In the genomic region with DNA sequence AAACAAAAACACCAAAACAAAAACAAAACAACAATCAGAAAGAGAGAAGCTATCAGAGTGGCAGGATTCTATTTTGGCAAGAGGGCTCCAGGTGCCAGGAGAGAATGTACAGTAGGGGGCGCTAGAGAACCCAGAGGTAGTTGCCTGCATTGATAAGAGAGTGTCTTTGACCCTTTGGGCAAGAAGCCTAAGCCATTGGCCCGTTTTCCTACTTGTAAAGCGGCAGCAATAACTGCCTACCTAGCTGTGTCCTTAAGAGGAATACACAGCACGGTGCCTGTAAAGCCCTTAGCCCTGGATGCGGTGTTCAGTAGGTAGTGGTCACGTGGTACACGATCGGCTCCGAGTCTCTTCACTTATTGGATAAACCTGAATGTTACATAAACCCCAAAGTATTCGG, we compare ENCODE assay signal across 11 mouse cellular contexts. TPM values are rescaled to one million over a fixed set of nuclear protein-coding genes. Genes with fewer than 3 reads are reported as not detected.
DNase-seq lines count a peak whose midpoint lies in the region; TF ChIP-seq lines count a peak whose summit lies in the region.
"Had no signal": no experiment of that assay in that cellular context is flagged by ENCODE, and none has a peak within 500 bp of the region (broad histone marks: within the 10 kb centered on the region; RNA-seq: fewer than 3 reads in every experiment).

No protein-coding gene starts in this region.

- no peaks in the 10 kb centered on the region for H3K4me1 ChIP-seq in heart, adult 2 months (ENCODE audit: control insufficient read depth, insufficient read depth, low read length)
- H3K4me1 ChIP-seq in testis, adult 2 months (ENCODE audit: control insufficient read depth, insufficient read depth, low read length) = peaks cover 5% of the 10 kb centered on the region
- H3K4me1 ChIP-seq in forebrain, embryonic 10.5 days = peaks cover 10% of the 10 kb centered on the region

- no peak for DNase-seq in heart, adult 2 months
- DNase-seq in heart, postnatal 25 days (ENCODE audit: low spot score) = no peak
- DNase-seq in testis, postnatal 10 days (ENCODE audit: low spot score) = no peak
- DNase-seq in brain, embryonic 14.5 days (ENCODE audit: low read depth) = no peak
- no peak for DNase-seq in forebrain, embryonic 10.5 days (ENCODE audit: extremely low spot score, low spot score)
- DNase-seq in urinary bladder, postnatal 4 days (ENCODE audit: low spot score in 2 of 2) = no peak
- DNase-seq: cerebellum, adult 11 months; liver, embryonic 13.5 days had no signal

- TF ChIP-seq POLR2A in heart, adult 2 months (IDR thresholded peaks at IDR 0.05; ENCODE audit: insufficient read depth, low read depth, low read length) = no peak
- TF ChIP-seq POLR2A in testis, adult 2 months (IDR thresholded peaks at IDR 0.05; ENCODE audit: control insufficient read depth, low read depth, low read length) = no peak
- no peak for TF ChIP-seq POLR2A in brain, embryonic 14.5 days (IDR thresholded peaks at IDR 0.05; ENCODE audit: borderline replicate concordance, extremely low read depth, insufficient read depth, insufficient read length, poor library complexity, severe bottlenecking)

- H3K9me3 ChIP-seq in forebrain, embryonic 10.5 days = no peaks in the 10 kb centered on the region
- H3K9me3 ChIP-seq: hindbrain, embryonic 12.5 days; liver, embryonic 13.5 days had no signal

- no peak overlapping the region for H3K27ac ChIP-seq in heart, adult 2 months
- no peak overlapping the region for H3K27ac ChIP-seq in testis, adult 2 months (ENCODE audit: control insufficient read depth, insufficient read depth, low read depth, low read length)
- H3K27ac ChIP-seq in forebrain, embryonic 10.5 days = no peak overlapping the region
- H3K27ac ChIP-seq: hindbrain, embryonic 12.5 days; liver, embryonic 13.5 days had no signal

- H3K27me3 ChIP-seq in heart, adult 2 months (ENCODE audit: control insufficient read depth, insufficient read depth, low read length) = no peaks in the 10 kb centered on the region
- no peaks in the 10 kb centered on the region for H3K27me3 ChIP-seq in testis, adult 2 months (ENCODE audit: control insufficient read depth, insufficient read depth, low read length)
- H3K27me3 ChIP-seq in forebrain, embryonic 10.5 days (ENCODE audit: poor library complexity, severe bottlenecking) = peaks cover 5% of the 10 kb centered on the region; the same call in 1 of the 2 replicates
- H3K27me3 ChIP-seq: liver, embryonic 13.5 days had no signal

- H3K36me3 ChIP-seq in heart, adult 2 months (ENCODE audit: control insufficient read depth, insufficient read depth, low read length) = no peaks in the 10 kb centered on the region
- H3K36me3 ChIP-seq in testis, adult 2 months (ENCODE audit: control insufficient read depth, insufficient read depth, low read length) = no peaks in the 10 kb centered on the region
- peaks cover 7% of the 10 kb centered on the region for H3K36me3 ChIP-seq in forebrain, embryonic 10.5 days (replicated peaks)
- H3K36me3 ChIP-seq: liver, embryonic 13.5 days had no signal

- no peak overlapping the region for H3K4me3 ChIP-seq in heart, adult 2 months
- H3K4me3 ChIP-seq in testis, adult 2 months (ENCODE audit: control insufficient read depth, low read depth, low read length) = peak overlapping the region; percentile 38; the same call in 1 of the 2 replicates
- no peak overlapping the region for H3K4me3 ChIP-seq in forebrain, embryonic 10.5 days
- H3K4me3 ChIP-seq: hindbrain, embryonic 12.5 days; liver, embryonic 13.5 days had no signal

- TF ChIP-seq CTCF in heart, adult 2 months (IDR thresholded peaks at IDR 0.05) = peak; percentile 52
- peak; percentile 15; the same call in 1 of the 2 replicates for TF ChIP-seq CTCF in testis, adult 2 months (IDR thresholded peaks at IDR 0.05; ENCODE audit: control insufficient read depth, insufficient read depth, insufficient replicate concordance, low read depth, low read length)
- peak; percentile 29; the same call in 1 of the 2 replicates for TF ChIP-seq CTCF in brain, embryonic 14.5 days (IDR thresholded peaks at IDR 0.05; ENCODE audit: borderline replicate concordance, extremely low read depth, insufficient read depth, insufficient read length)

- TF ChIP-seq EP300 in heart, adult 2 months (IDR thresholded peaks at IDR 0.05; ENCODE audit: insufficient read depth, low read depth, low read length) = no peak

- H3K79me2 ChIP-seq in heart, adult 2 months (replicated peaks; ENCODE audit: control insufficient read depth, insufficient read depth, low read length) = no peaks in the 10 kb centered on the region

- no peak overlapping the region for H3K9ac ChIP-seq in heart, adult 2 months (ENCODE audit: low read depth, low read length)
- H3K9ac ChIP-seq: hindbrain, embryonic 12.5 days; liver, embryonic 13.5 days had no signal

- intact Hi-C loops in heart, adult 2 months (cut with DNase I) = loop anchor here (10.0 kb wide), 1 partner anchor 265 kb away; no protein-coding TSS in a partner anchor
- intact Hi-C loops in heart, postnatal 25 days (cut with DNase I) = loop anchor here (10.0 kb wide), 1 partner anchor 265 kb away; no protein-coding TSS in a partner anchor

- WGBS in heart, adult 2 months = 47% methylated on average over 10 of the region's 10 CpGs
- WGBS in forebrain, embryonic 10.5 days = 65% methylated on average over 10 of the region's 10 CpGs

RNA-seq across cellular contexts. Expression of gene Asgr1, which starts 4.1 kb away (rescaled TPM):
- total RNA-seq in heart, adult 2 months (2021) = not detected
- 0.50 TPM in 1 of 2 replicates, not detected in the other for polyA plus RNA-seq in heart, adult 2 months (2012; rRNA removed)
- total RNA-seq in heart, postnatal 25 days (2021) = not detected
- polyA plus RNA-seq in testis, adult 2 months (2012; rRNA removed) = 1.00 and 1.4 TPM in 2 replicates
- polyA plus RNA-seq in brain, embryonic 14.5 days (2012; rRNA removed) = 1.2 and 1.8 TPM in 2 replicates
- polyA plus RNA-seq in forebrain, embryonic 10.5 days (2016; fragmentation: Nextera tagmentation; extraction: Ambion mirVana) = 0.71 and 1.2 TPM in 2 replicates

RNA-seq across cellular contexts. Expression of gene Dlg4, which starts 33.1 kb away (rescaled TPM):
- 1 to 10 TPM; 5.2 to 5.7 TPM for total RNA-seq in heart, adult 2 months (2021)
- 6.9 and 9.8 TPM in 2 replicates for polyA plus RNA-seq in heart, adult 2 months (2012; rRNA removed)
- total RNA-seq in heart, postnatal 25 days (2021) = 1 to 10 TPM; 6.6 to 8.1 TPM
- polyA plus RNA-seq in testis, adult 2 months (2012; rRNA removed) = 5.6 and 6.5 TPM in 2 replicates
- polyA plus RNA-seq in brain, embryonic 14.5 days (2012; rRNA removed) = 231 and 306 TPM in 2 replicates
- 13.8 and 15.5 TPM in 2 replicates for polyA plus RNA-seq in forebrain, embryonic 10.5 days (2016; fragmentation: Nextera tagmentation; extraction: Ambion mirVana)

RNA-seq across cellular contexts. Expression of gene Acadvl, which starts 34.6 kb away (rescaled TPM):
- 1,000 to 10,000 TPM; 1,139 to 1,355 TPM for total RNA-seq in heart, adult 2 months (2021)
- polyA plus RNA-seq in heart, adult 2 months (2012; rRNA removed) = 701 and 889 TPM in 2 replicates
- 1,000 to 10,000 TPM; 1,206 to 1,290 TPM for total RNA-seq in heart, postnatal 25 days (2021)
- 20.6 and 20.9 TPM in 2 replicates for polyA plus RNA-seq in testis, adult 2 months (2012; rRNA removed)
- 36.0 and 43.9 TPM in 2 replicates for polyA plus RNA-seq in brain, embryonic 14.5 days (2012; rRNA removed)
- 41.0 and 44.1 TPM in 2 replicates for polyA plus RNA-seq in forebrain, embryonic 10.5 days (2016; fragmentation: Nextera tagmentation; extraction: Ambion mirVana)

RNA-seq across cellular contexts. Expression of gene Asgr2, which starts 42.6 kb away (rescaled TPM):
- under 1 TPM in 1 of 2 experiments, not detected in 1; 0.16 TPM for total RNA-seq in heart, adult 2 months (2021)
- polyA plus RNA-seq in heart, adult 2 months (2012; rRNA removed) = 0.31 and 0.56 TPM in 2 replicates
- total RNA-seq in heart, postnatal 25 days (2021) = not detected
- polyA plus RNA-seq in testis, adult 2 months (2012; rRNA removed) = 0.18 and 0.58 TPM in 2 replicates
- 0.09 TPM in 1 of 2 replicates, not detected in the other for polyA plus RNA-seq in brain, embryonic 14.5 days (2012; rRNA removed)
- not detected in 2 replicates for polyA plus RNA-seq in forebrain, embryonic 10.5 days (2016; fragmentation: Nextera tagmentation; extraction: Ambion mirVana)
- total RNA-seq: layer of hippocampus, adult 18-20 months had no signal
- polyA plus RNA-seq: hindbrain, embryonic 12.5 days had no signal

RNA-seq across cellular contexts. Expression of gene Dvl2, which starts 49.4 kb away (rescaled TPM):
- total RNA-seq in heart, adult 2 months (2021) = 1 to 10 TPM; 4.1 to 4.9 TPM
- polyA plus RNA-seq in heart, adult 2 months (2012; rRNA removed) = 6.1 and 7.4 TPM in 2 replicates
- 1 to 10 TPM; 3.9 to 5.2 TPM for total RNA-seq in heart, postnatal 25 days (2021)
- polyA plus RNA-seq in testis, adult 2 months (2012; rRNA removed) = 15.2 and 16.4 TPM in 2 replicates
- 36.8 and 45.7 TPM in 2 replicates for polyA plus RNA-seq in brain, embryonic 14.5 days (2012; rRNA removed)
- 44.3 and 51.6 TPM in 2 replicates for polyA plus RNA-seq in forebrain, embryonic 10.5 days (2016; fragmentation: Nextera tagmentation; extraction: Ambion mirVana)

Comparison
In these comparisons a context has a peak if more than half of its experiments do, and no peak if none do; other contexts are left out.
1. RNA of gene Dlg4, which starts 33.1 kb away (polyA plus RNA-seq): 231 to 306 TPM in brain, embryonic 14.5 days; 13.8 to 15.5 TPM in forebrain, embryonic 10.5 days, 6.9 to 9.8 TPM in heart, adult 2 months and 5.6 to 6.5 TPM in testis, adult 2 months; every median in the first group is over 10 times any median in the second.
2. RNA of gene Acadvl, which starts 34.6 kb away (polyA plus RNA-seq): 701 to 889 TPM in heart, adult 2 months; 41.0 to 44.1 TPM in forebrain, embryonic 10.5 days, 36.0 to 43.9 TPM in brain, embryonic 14.5 days and 20.6 to 20.9 TPM in testis, adult 2 months; every median in the first group is over 10 times any median in the second.
3. Peak in every context shown above with its lines, with median percentiles within 50 percentile points of each other: CTCF ChIP-seq.